Mouse (Mus musculus) right cerebral cortex, postnatal 14 days (tissue): ENCODE data around the gene Aldh16a1.
"Not testable (repeated sequence)": the region's sequence is repeated elsewhere in the genome, so short reads cannot be mapped to it uniquely, and the experiment has no call there.

Experiments used
- DNase-seq: peaks from one replicate; pipeline ENCODE4 v3.0.0; 2022

The Aldh16a1 gene

DNA sequence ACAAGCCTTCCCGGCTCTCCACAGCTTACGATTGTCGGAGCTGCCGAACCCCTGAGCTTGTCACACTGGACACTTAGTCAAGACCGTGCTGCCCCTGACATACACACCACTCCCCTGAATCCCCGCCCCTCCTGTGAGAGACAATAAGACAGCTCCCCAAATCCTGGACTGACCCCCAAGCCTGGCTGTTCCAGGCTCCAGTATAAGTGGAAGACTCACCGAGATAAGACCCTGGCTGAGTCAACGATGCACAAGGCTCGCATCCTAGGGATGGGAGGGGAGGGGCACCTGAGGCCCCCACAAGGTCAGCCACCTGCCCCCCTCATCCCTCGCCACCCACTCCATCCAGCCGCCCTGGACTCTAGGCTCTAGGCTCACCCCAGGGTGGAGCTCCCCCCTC, 22.5 kb downstream of the Aldh16a1 start:
- DNase-seq = no peak

DNA sequence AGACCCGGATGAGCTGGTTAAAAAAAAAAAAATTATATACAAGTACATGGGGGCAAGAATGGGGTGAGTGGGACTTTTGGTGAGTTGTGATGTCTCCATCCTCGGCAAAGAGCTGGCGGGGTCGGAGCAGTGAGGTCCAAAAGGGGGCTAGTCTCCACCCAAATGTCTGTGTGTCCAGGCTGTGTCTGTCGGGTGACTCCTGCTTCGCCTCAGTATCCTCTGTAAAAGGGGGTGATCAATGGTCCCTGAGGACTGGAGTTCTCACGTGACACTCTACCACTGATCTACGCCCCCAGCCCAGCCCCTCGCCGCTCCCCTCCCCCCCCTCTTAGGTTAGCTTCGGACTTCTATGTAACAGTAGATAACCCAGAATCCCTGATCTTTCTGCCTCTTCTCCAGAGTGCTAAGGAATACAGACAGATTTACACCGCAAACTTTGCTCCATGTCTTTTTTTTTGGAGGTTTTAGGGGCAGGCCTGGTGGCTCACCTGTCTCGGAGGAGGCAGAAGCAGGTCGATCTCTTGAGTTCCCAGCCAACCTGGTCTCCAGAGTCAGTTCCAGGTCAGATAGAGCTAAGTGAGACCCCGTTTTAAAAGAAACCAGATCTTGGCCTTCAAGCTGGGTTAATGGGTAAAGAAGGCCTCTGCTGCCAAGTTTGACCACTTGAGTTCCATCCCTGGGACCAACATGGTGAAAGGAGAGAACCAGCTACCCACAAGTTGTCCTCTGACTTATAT, 24.4 kb downstream of the Aldh16a1 start:
- DNase-seq = no peak

DNA sequence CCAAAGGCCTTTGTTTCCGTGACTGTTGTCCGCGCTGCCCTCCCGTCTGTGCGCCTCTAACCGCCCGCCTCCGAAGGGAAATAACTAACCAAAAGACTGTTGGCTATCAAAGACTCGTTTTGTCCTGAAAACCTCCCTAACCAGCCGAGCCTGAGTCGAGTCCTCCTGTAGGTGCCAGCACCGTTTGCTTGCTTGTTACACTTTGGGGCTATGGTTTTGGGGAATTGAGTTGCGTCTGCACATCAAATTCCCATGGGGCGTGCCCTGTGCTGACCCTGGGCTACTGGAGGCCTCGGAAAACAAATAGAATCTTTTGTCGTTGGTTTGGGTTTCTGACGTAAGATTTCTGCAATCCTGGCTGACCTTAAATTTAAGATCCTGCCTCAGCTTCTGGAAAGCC, 25.1 kb downstream of the Aldh16a1 start:
- DNase-seq = no peak

DNA sequence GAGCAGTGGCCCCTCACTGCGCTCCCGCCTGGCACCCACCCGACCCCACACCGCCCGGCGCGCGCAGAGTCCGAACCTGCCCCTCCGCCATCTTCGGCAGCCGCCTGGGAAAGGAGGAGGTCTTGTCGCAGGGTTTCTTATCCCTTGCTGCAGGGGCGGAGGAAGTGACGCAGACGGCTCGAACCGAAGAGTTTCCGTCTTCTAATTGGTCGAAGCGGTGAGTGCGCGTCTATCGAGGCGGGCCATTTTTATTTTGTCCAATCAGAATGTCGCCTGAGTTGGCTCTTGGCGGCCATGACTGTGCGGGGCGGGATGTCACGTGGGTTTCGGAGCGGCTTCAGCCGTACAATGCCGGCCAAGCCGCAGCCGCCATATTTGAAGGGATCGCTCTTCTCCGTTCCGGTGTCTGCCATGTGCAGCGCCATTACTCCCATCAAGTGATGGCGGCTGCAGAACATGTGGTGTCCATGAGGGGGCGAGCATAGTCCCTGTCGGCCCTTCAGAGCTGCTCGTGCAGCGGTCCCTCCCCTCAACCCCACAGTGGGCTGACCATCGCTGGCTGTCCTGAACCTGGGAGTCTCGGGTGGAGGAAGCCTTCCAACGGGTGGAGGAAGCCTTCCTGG, 25.6 kb downstream of the Aldh16a1 start, which contains the start of gene Rpl13a:
Gene Rpl13a (minus strand): TSS at position 138 of the 623 bp plus-strand sequence.
- DNase-seq = peak; percentile 97

DNA sequence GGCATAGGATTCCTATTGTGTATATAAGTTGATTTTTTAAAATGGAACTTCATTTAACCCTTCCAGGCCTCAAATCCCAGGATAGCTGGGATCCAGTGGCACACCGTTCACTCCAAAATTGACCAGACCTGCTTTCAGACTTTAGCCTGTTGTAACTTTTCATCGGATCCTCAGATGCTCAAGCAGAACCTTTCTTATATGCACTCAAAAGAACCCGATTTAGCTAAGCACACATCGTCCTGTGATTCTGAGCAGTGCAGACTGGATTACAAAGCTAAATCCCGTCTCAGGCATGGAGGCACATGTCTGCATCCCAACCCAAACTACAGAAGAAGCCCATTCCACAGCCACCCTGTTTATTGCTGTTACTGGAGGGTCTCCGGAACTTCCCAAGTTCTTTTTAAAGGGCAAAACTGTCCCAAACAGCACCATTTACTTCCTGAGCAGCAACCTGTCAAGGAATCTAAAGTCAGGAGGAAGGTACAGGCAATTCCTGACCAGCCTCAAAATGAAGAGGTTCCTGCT, 26.6 kb downstream of the Aldh16a1 start:
- no peak for DNase-seq

DNA sequence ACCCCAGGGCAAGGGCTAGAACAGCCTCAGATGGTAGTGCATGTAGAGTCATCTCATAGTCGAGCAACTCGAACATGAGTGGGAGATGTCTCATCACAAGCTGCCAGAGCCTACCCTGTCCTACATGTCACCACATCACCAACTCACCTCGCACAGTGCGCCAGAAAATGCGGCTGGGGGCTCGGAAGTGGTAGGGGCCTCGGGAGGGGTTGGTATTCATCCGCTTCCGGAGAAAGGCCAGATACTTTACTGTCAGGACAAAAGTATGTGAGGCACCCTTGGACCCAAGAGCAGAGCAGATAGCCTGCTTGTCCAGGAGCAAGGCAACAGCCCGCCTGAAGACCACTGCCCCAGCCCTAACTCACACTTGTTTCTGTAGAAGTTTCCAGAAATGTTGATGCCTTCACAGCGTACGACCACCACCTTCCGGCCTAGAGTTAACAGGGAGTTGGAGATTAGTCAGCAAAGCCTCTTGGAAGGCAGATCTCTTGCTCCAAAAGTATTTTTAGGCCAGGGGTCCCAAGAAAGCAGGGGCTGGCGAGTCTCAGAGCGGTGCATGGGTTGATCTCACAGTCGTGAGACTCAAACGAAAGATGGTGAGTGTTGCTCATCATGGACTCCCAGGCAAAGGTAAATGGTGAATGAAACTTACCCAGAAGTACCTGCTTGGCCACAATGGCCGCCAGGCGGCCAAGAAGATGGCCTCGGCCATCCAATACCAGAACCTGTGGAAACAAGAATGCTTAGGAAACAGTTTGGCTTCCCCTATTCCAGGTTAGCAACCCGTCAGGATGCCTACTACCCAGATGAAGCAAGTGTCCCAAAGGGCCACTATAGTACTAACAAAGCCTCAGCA, 27.3 kb downstream of the Aldh16a1 start:
- no peak for DNase-seq

DNA sequence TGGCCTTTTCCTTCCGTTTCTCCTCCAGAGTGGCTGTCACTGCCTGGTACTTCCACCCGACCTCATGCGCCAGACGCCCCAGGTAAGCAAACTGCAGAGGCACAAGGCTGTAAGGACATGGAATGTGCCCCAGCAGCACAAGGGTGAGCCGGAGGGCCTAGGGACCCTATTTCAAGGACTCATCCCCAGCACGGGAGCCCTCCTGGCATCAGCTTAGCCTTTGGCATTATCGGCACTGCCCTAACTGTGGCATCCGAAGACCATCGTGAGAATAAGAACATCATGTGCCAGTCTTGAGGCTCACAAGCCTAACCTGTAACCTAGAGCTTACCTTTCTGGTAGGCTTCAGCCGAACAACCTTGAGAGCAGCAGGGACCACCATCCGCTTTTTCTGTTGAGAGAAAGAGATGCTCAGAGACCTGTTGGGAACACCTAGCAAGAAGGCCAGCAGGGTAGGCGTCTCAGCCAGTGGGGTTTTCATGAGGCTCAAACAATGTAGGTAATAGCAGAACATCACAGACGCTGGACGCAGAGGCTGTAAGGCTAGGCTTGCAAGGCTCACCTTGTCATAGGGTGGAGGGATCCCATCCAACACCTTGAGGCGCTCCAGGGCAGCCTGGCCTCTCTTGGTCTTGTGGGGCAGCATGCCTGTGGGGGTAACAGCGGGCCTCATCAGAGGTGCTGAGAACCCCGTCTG, 28.1 kb downstream of the Aldh16a1 start:
- DNase-seq = no peak

DNA sequence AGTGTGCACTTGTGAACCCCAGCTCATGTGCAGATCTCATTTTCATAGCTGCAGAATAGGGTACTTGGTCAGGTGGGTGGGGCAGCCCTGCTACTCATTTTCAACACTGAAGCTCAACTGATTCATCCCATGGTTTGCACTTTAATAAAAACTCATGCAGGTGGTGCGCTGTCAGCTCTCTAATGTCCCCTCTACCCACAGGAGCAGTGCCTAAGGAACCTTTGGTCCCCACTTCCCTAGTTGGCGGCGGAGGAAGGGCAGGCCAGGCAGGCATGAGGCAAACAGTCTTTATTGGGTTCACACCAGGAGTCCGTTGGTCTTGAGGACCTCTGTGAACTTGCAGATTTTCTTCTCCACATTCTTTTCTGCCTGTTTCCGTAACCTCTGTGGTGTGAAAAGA, 28.7 kb downstream of the Aldh16a1 start:
- not testable (repeated sequence) for DNase-seq

DNA sequence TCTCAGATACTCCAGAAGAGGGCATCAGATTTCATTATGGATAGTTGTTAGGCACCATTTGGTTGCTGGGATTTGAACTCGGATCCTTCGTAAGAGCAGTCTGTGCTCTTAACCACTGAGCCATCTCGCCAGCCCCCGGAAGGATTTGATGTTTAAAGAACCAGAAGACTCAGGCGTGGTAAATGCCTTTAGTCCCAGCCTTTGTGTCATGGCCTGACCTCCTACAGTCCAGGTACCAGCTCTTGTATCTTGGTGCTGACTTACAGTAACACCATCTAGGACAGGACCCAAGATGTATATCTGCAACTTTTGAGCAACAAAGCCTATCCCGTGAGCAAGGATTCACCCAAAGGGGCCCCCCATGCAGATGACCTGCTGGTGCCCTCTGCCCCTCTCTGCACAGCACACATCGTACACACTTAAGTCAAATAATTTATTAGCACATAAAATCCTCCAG, 29.2 kb downstream of the Aldh16a1 start:
- no peak for DNase-seq

DNA sequence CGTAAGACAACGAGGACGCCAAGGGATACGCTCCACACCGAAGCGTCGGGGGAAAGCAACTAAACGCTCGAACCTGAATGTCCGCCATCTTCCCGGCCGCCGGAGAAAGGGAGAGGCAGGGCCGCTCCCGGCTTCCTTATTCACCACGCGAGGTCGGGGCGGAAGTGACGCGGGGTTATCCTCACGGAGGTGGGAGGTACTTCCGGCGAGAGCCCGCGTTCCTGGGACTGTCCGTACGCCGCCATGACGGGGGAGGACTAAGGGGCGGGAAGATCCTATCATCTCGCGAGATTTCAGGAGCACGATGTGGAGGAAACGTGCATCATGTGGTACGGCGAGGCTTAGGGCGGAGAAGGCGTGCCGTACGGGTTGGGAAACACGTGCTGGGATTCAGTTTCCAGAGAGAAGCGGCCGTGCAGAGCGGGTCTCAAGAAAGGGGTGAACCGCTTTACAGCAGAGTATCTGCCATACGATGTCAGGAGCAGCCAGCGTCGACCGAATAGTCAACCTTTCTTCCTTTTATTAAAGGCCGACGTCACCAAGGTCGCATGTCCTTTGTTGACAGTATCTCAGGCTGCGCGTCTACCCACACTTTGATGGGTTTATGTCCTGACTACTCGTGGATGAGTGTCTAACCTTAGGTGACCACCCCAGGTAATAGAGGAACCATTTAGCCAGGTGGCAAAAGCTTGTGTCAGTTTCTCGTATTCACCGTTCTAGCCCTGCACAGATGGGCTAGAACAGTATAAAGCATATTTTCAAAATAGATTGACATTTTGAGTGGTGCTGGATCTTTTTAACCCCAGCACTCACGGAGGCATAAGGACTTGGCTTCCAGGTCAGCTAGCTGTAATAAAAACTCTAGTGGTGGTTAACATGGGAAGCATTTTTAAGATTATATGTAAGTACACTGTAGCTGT, 29.9 kb downstream of the Aldh16a1 start, which contains the start of gene Rps11:
Gene Rps11 (minus strand): TSS at position 216 of the 920 bp plus-strand sequence.
- peak; percentile 99 for DNase-seq

DNA sequence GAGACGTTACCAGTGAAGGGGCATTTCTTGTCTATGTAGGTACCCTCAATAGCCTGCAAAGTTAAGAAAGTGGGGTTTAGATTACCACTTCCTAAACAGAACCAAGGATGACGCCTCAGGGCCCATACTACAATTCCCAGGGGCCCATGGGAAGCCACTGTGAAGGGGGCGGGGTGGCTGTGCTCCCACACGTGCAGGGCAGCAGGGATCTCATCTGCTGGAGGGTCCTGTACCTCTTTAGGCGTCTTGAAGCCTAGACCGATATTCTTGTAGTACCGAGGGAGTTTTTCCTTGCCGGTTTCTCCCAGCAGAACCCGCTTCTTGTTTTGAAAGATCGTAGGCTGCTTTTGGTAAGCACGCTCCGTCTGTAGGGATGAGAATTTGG, 31.2 kb downstream of the Aldh16a1 start:
- no peak for DNase-seq

DNA sequence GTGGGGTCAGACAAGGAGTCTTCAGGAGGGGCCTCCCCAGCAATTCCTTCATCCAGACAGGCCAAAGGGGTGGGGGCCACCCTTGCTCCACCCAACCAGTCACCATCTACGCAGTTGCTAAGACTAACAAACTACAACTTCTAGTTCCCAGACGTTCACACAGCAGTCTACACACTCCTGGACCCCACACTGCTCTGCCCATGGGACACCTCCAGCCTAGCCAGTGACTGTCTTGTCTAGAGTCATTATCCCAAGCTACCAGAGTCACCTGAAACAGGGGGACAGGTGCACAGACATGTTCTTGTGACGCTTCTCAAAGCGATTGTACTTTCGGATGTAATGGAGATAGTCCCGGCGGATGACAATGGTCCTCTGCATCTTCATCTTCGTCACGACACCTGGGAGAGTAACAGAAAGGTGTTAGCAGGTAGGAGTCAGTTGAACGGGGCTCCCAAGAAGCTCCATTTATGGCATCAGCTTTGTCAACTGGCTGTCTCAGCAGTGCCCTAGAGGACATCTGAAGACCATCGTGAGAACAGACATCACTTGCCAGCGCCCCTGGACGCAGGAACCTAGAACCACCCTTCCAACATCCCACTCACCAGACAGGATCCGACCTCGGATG, 31.7 kb downstream of the Aldh16a1 start:
- no peak for DNase-seq

DNA sequence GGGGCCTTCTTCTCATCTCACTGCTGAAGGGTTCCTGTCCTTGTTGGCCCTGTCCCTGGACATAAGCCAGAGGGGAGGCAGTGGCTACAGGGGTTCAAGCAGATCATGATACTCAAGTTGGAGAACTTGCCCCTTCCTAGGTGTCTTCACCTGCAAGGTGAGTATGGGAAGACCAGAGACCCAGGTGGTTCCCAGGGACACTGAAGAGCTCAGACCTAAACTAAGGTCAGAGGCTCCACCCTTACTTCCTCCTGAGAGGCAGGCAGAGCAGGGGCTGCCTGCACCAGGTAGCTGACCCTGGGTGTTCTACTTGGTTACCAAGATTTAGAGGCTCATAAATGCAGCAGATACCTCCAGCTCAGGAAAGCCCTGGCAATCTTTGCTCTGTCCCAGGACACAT, 32.4 kb downstream of the Aldh16a1 start:
- DNase-seq = no peak

DNA sequence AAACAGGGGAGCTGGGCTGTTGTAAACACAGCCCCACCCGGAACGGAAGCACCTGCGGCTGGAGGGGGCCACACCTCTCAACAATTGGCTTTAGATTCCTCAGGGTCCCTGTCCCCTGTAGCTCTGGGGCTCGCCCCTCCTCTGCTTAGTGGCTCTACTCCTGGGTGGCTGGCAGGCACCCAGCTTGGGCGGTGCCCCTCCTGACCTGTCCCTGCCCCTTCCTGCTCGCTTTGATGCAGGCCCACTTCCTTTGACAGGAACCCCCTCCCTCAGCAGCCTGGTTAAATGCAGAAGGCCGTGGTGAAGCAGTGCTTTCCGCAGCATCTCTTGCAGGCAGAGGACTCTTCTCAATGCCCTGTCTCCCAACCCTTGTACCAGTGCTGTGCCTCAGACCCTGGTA, 33.0 kb downstream of the Aldh16a1 start:
- DNase-seq = no peak

DNA sequence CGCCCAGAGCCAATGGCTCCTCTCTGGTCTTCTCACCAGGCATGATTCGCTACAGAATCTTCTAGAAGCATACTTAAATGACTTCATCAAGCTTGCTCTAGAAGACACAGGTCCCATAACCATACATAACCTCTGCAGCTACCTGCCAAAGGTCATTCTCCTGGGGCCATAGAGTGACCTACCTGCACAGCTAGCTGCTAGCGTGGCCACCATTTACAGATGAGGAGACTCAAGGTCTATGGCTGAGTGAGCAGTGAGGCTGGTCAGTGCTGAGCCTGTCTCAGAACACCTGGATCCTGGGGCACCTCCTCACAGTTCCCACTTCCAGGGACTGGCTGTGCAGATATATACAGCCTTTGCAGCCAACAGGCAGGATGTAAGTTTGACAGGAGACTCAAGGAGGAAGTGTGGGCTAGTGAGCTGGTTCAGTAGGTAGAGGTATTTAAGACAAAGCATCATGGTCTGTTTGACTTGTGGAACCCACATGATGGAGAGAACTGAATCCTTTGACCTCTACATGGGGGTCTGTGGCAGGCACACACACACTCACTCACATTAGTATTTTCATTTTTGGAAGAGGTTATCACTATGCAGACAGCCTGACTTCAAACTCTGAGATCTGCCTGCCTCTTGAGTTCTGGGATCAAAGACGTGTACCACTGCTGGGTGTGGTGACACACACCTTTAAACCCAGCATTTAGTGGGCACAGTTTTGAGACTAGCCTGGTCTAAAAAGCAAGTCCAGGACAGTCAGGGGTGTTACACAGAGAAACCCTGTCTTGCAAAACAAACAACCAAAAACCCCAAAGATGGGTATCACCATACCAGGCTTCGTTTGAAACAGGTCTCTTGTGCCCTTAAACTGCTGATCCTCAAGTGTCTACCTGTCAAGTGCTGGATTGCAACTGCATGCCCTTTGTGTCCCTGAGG, 34.3 kb downstream of the Aldh16a1 start:
- no peak for DNase-seq

DNA sequence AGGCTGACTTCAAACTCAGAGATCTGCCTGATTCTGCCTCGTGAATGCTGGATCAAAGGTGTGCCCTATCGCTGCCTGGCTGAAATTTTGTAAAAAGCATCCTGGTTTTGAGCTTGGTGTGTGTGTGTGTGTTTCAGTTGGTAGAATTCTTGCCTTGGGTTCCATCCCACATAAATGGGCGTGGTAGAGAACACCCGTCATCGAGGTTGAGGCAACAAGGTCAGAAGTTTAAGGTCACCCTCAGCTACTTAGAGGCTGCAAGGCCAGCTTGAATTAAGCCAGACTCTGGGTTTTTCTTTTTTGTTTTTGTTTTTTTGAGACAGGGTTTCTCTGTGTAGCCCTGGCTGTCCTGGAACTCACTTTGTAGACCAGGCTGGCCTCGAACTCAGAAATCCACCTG, 36.0 kb downstream of the Aldh16a1 start:
- DNase-seq = no peak

DNA sequence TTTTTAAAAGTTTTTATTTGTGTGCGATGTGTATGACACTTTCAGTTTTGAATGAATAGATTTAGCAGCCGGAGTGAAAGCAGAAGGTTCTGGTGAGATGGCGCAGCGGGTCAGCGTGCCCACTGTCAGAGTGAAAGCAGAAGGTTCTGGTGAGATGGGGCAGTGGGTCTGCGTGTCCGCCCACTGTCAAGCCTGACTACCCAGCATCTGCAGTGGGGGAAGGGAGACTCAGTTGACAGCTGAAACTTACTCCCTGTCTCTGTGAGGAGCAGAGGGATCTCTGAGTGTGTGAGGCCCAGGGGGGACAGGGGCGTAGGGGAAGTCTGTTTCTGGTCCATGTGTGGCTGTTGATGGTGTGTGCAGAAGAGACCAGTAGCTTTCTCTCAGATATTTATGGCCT, 36.8 kb downstream of the Aldh16a1 start:
- no peak for DNase-seq

DNA sequence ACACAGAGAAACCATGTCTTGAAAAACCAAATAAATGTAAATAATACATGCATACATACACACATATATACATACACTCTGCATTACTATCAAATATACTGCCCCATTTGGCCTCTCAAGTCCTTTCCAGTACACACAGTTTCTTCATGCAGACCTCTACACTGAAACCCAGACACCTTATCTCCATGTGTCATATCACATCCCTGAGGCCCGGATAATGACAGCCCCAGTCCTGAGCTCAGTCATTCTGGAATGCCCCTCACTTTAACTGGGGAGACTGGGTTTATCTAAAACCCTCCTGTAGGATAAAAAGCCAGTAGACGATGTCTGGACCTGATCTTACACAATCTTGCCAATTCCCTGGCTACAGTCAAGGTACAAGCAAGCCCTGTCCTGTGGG, 40.9 kb downstream of the Aldh16a1 start:
- DNase-seq = no peak

DNA sequence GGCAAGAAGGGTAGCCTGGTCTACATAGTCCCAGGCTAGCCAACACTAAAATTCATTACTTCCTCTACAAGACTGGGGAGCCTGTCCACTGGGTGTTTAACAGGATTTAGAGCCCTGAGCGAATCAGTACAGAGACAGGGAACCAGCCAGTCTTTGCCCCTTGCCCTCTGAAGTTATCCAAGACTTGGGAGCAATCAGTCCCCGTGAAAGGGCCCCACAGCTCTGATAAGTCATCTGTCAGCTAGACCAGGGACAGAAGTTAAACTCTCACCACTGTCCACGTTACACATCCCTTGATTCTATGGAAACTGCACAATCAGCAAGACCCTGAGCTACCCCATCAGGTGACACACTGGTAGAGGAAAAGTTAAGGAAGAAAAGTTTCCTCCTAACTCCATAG, 41.9 kb downstream of the Aldh16a1 start:
- no peak for DNase-seq

DNA sequence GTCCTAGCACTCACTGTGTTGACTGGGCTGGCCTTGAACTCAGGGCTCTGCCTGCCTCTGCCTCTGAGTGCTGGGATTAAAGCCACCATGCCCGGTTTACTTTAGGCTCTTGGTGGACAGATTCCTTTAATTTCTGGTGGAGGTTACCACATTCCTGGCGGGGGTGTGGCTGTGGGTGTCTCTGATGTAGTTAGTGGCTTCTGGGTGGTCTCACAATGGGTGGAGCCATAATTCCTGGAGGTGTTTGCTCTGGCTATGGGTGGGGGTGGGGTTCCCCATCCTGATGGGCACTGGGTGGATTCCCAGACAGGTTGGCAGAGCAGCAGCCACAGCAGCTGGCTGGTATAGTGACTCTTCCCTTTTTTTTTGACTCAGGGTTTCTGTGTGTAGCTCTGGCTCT, 42.4 kb downstream of the Aldh16a1 start:
- no peak for DNase-seq
